Comparison of ENCODE assay signal across 23 mouse cellular contexts in the genomic region with DNA sequence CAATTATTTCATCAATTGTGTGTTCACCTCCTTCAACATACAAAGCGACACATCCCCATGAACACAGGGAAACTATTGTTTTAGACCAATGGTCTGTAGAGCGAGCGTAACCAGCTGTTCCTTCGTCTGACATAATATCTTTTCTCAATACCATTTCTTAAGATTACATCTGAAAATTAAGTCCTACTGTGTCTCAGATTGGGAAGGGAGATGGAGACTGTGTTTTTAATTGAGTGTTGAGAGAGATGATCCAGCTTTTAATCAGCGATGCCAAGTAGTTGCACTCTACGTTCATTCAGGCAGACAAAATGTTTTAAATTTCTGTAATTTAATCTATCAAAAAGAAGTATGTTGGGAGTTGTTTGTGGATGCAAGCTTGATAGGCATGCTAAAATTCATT.
"Had no signal": no experiment of that assay in that cellular context is flagged by ENCODE, and none has a peak within 500 bp of the region (broad histone marks: within the 10 kb centered on the region; RNA-seq: fewer than 3 reads in every experiment).

No protein-coding gene starts in this region.

- H3K27ac ChIP-seq: heart, adult 2 months; heart, embryonic 13.5 days; heart, embryonic 15.5 days; hindbrain, embryonic 13.5 days; hindbrain, embryonic 15.5 days; hindbrain, postnatal 0 days; layer of hippocampus, adult 2 months; left cerebral cortex, adult 2 months; limb, embryonic 12.5 days had no signal

- DNase-seq: forebrain, postnatal 0 days; gastrocnemius, postnatal 14 days; gastrocnemius, postnatal 36 days; heart, adult 11 months; heart, adult 2 months; heart, postnatal 14 days; heart, postnatal 36 days; kidney, adult 11 months; kidney, adult 8-10 months; kidney, postnatal 10 days; kidney, postnatal 25 days; kidney, postnatal 4 days had no signal

- H3K9me3 ChIP-seq: heart, embryonic 15.5 days; hindbrain, embryonic 13.5 days; hindbrain, embryonic 15.5 days; limb, embryonic 10.5 days; limb, embryonic 12.5 days had no signal

- H3K4me2 ChIP-seq: heart, embryonic 11.5 days; heart, embryonic 13.5 days; heart, embryonic 15.5 days; hindbrain, embryonic 13.5 days; hindbrain, embryonic 15.5 days; limb, embryonic 12.5 days had no signal

- H3K4me3 ChIP-seq: heart, adult 2 months; heart, embryonic 13.5 days; heart, embryonic 15.5 days; hindbrain, embryonic 13.5 days; hindbrain, embryonic 15.5 days; layer of hippocampus, adult 2 months; left cerebral cortex, adult 2 months; limb, embryonic 10.5 days; limb, embryonic 12.5 days had no signal

- H3K9ac ChIP-seq: forebrain, postnatal 0 days; heart, embryonic 13.5 days; heart, embryonic 15.5 days; hindbrain, embryonic 13.5 days; hindbrain, embryonic 15.5 days; limb, embryonic 12.5 days had no signal

- H3K4me1 ChIP-seq: heart, embryonic 13.5 days; heart, embryonic 15.5 days; hindbrain, embryonic 13.5 days; hindbrain, embryonic 15.5 days had no signal

- ATAC-seq: forebrain, postnatal 0 days; hindbrain, postnatal 0 days; intestine, embryonic 16.5 days had no signal

- H3K36me3 ChIP-seq: heart, embryonic 13.5 days; heart, embryonic 15.5 days; hindbrain, embryonic 13.5 days; hindbrain, embryonic 15.5 days; limb, embryonic 10.5 days; limb, embryonic 12.5 days had no signal

- H3K27me3 ChIP-seq: heart, embryonic 13.5 days; heart, embryonic 15.5 days; hindbrain, embryonic 13.5 days; hindbrain, embryonic 15.5 days; limb, embryonic 12.5 days had no signal
